Mouse (Mus musculus): ENCODE data around the gene St13. TPM values are rescaled to one million over a fixed set of nuclear protein-coding genes. Genes with fewer than 3 reads are reported as not detected.

St13 gene
- polyA plus RNA-seq, 1 experiment, result 4.7 TPM

- WGBS, result 71% methylated on average over 2 of the region's 2 CpGs
- H3K27me3 ChIP-seq (ENCODE audit: control insufficient read depth, insufficient read depth, low read length), result no peaks in the 10 kb centered on the region
- no peaks in the 10 kb centered on the region for H3K4me1 ChIP-seq (ENCODE audit: control insufficient read depth, insufficient read depth, insufficient read length, low read length)
- H3K27ac ChIP-seq (ENCODE audit: insufficient read depth, low read depth, low read length), result no peak overlapping the region
- peaks cover 3% of the 10 kb centered on the region; the same call in 1 of the 2 replicates for H3K36me3 ChIP-seq (ENCODE audit: control insufficient read depth, insufficient read depth, low read length)
- no peak for TF ChIP-seq CTCF (IDR thresholded peaks at IDR 0.05; ENCODE audit: extremely low read depth, insufficient read length, insufficient replicate concordance, low read depth, low read length)
- TF ChIP-seq POLR2A (IDR thresholded peaks at IDR 0.05; ENCODE audit: low read depth, low read length), result no peak
- no peak overlapping the region for H3K4me3 ChIP-seq (ENCODE audit: low read depth, low read length)
These were observed 51.5 kb downstream of the St13 start for GRCm38 (mm10) chr15:81348366-81348765.

- Histone ChIP-seq H3K4me1 (ENCODE audit: control insufficient read depth, insufficient read depth, insufficient read length, low read length) (no peaks in the 10 kb centered on the region), H3K27me3 (ENCODE audit: control insufficient read depth, insufficient read depth, low read length) (no peaks in the 10 kb centered on the region), H3K4me3 (ENCODE audit: low read depth, low read length) (no peak overlapping the region), H3K36me3 (ENCODE audit: control insufficient read depth, insufficient read depth, low read length) (peaks cover 9% of the 10 kb centered on the region; the same call in 1 of the 2 replicates), H3K27ac (ENCODE audit: insufficient read depth, low read depth, low read length) (no peak overlapping the region)
- 94% methylated on average over 2 of the region's 2 CpGs for whole genome bisulfite sequencing
- TF ChIP-seq POLR2A (IDR thresholded peaks at IDR 0.05; ENCODE audit: low read depth, low read length) (no peak), CTCF (IDR thresholded peaks at IDR 0.05; ENCODE audit: extremely low read depth, insufficient read length, insufficient replicate concordance, low read depth, low read length) (no peak)
These were observed 52.4 kb downstream of the St13 start for GRCm38 (mm10) chr15:81347466-81347865.

GRCm38 (mm10) chr15:81341426-81341825, 58.5 kb downstream of the St13 start:
- H3K36me3 ChIP-seq (ENCODE audit: control insufficient read depth, insufficient read depth, low read length), result peaks cover 27% of the 10 kb centered on the region
- no peaks in the 10 kb centered on the region for H3K4me1 ChIP-seq (ENCODE audit: control insufficient read depth, insufficient read depth, insufficient read length, low read length)
- H3K4me3 ChIP-seq (ENCODE audit: low read depth, low read length), result no peak overlapping the region
- WGBS, result 92% methylated on average over 2 of the region's 2 CpGs
- H3K27ac ChIP-seq (ENCODE audit: insufficient read depth, low read depth, low read length), result no peak overlapping the region
- H3K27me3 ChIP-seq (ENCODE audit: control insufficient read depth, insufficient read depth, low read length), result no peaks in the 10 kb centered on the region
- TF ChIP-seq CTCF (IDR thresholded peaks at IDR 0.05; ENCODE audit: extremely low read depth, insufficient read length, insufficient replicate concordance, low read depth, low read length) (no peak), POLR2A (IDR thresholded peaks at IDR 0.05; ENCODE audit: low read depth, low read length) (no peak)

- 96% methylated on average over 3 of the region's 3 CpGs for WGBS
- H3K27me3 ChIP-seq (ENCODE audit: control insufficient read depth, insufficient read depth, low read length), result no peaks in the 10 kb centered on the region
- H3K36me3 ChIP-seq (ENCODE audit: control insufficient read depth, insufficient read depth, low read length), result peaks cover 36% of the 10 kb centered on the region
These were observed 60.7 kb downstream of the St13 start for GRCm38 (mm10) chr15:81339158-81339557.

GRCm38 (mm10) chr15:81336466-81336865, 63.4 kb downstream of the St13 start:
- WGBS, result 84% methylated on average over 5 of the region's 5 CpGs
- TF ChIP-seq POLR2A (IDR thresholded peaks at IDR 0.05; ENCODE audit: low read depth, low read length) (no peak), CTCF (IDR thresholded peaks at IDR 0.05; ENCODE audit: extremely low read depth, insufficient read length, insufficient replicate concordance, low read depth, low read length) (no peak)
- H3K4me3 ChIP-seq (ENCODE audit: low read depth, low read length), result no peak overlapping the region
- H3K36me3 ChIP-seq (ENCODE audit: control insufficient read depth, insufficient read depth, low read length), result peaks cover 30% of the 10 kb centered on the region
- no peaks in the 10 kb centered on the region for H3K27me3 ChIP-seq (ENCODE audit: control insufficient read depth, insufficient read depth, low read length)
- H3K4me1 ChIP-seq (ENCODE audit: control insufficient read depth, insufficient read depth, insufficient read length, low read length), result no peaks in the 10 kb centered on the region
- H3K27ac ChIP-seq (ENCODE audit: insufficient read depth, low read depth, low read length), result no peak overlapping the region

More at GRCm38 (mm10) chr15:81339158-81339557, 60.7 kb downstream of the St13 start:
- no peaks in the 10 kb centered on the region for H3K4me1 ChIP-seq (ENCODE audit: control insufficient read depth, insufficient read depth, insufficient read length, low read length)
- no peak for TF ChIP-seq POLR2A (IDR thresholded peaks at IDR 0.05; ENCODE audit: low read depth, low read length)
- no peak for TF ChIP-seq CTCF (IDR thresholded peaks at IDR 0.05; ENCODE audit: extremely low read depth, insufficient read length, insufficient replicate concordance, low read depth, low read length)
- no peak overlapping the region for H3K4me3 ChIP-seq (ENCODE audit: low read depth, low read length)
- H3K27ac ChIP-seq (ENCODE audit: insufficient read depth, low read depth, low read length), result no peak overlapping the region

- peaks cover 6% of the 10 kb centered on the region for H3K4me1 ChIP-seq (ENCODE audit: control insufficient read depth, insufficient read depth, insufficient read length, low read length)
- no peak overlapping the region for H3K4me3 ChIP-seq (ENCODE audit: low read depth, low read length)
- 89% methylated on average over 4 of the region's 4 CpGs for WGBS
- no peak for TF ChIP-seq CTCF (IDR thresholded peaks at IDR 0.05; ENCODE audit: extremely low read depth, insufficient read length, insufficient replicate concordance, low read depth, low read length)
- TF ChIP-seq POLR2A (IDR thresholded peaks at IDR 0.05; ENCODE audit: low read depth, low read length), result no peak
- H3K27me3 ChIP-seq (ENCODE audit: control insufficient read depth, insufficient read depth, low read length), result no peaks in the 10 kb centered on the region
- H3K27ac ChIP-seq (ENCODE audit: insufficient read depth, low read depth, low read length), result no peak overlapping the region
- peaks cover 21% of the 10 kb centered on the region for H3K36me3 ChIP-seq (ENCODE audit: control insufficient read depth, insufficient read depth, low read length)
These were observed 67.4 kb downstream of the St13 start for GRCm38 (mm10) chr15:81332517-81332916.

- TF ChIP-seq CTCF (IDR thresholded peaks at IDR 0.05; ENCODE audit: extremely low read depth, insufficient read length, insufficient replicate concordance, low read depth, low read length), result no peak
- no peak for TF ChIP-seq POLR2A (IDR thresholded peaks at IDR 0.05; ENCODE audit: low read depth, low read length)
- Histone ChIP-seq H3K36me3 (ENCODE audit: control insufficient read depth, insufficient read depth, low read length) (peaks cover 22% of the 10 kb centered on the region), H3K4me3 (ENCODE audit: low read depth, low read length) (no peak overlapping the region), H3K4me1 (ENCODE audit: control insufficient read depth, insufficient read depth, insufficient read length, low read length) (peaks cover 6% of the 10 kb centered on the region), H3K27ac (ENCODE audit: insufficient read depth, low read depth, low read length) (peak overlapping the region; percentile 42; the same call in 1 of the 2 replicates), H3K27me3 (ENCODE audit: control insufficient read depth, insufficient read depth, low read length) (no peaks in the 10 kb centered on the region)
- WGBS, result 30% methylated on average over 3 of the region's 3 CpGs
These were observed 69.0 kb downstream of the St13 start for GRCm38 (mm10) chr15:81330816-81331433.
